Mouse (Mus musculus) cerebellum, adult 9-10 months (tissue): Measurements from ENCODE around the gene Eml2.

Experiments used
- DNase-seq: peaks from one replicate; pipeline ENCODE4 v3.0.0; 2022

Gene Eml2

GRCm38 (mm10) chr7:19163752-19164151, 12.5 kb upstream of the Eml2 start:
- no peak for DNase-seq

GRCm38 (mm10) chr7:19164189-19164588, 12.0 kb upstream of the Eml2 start:
- no peak for DNase-seq

- DNase-seq, result no peak
These were observed 11.2 kb upstream of the Eml2 start for GRCm38 (mm10) chr7:19164978-19165377.

DNA sequence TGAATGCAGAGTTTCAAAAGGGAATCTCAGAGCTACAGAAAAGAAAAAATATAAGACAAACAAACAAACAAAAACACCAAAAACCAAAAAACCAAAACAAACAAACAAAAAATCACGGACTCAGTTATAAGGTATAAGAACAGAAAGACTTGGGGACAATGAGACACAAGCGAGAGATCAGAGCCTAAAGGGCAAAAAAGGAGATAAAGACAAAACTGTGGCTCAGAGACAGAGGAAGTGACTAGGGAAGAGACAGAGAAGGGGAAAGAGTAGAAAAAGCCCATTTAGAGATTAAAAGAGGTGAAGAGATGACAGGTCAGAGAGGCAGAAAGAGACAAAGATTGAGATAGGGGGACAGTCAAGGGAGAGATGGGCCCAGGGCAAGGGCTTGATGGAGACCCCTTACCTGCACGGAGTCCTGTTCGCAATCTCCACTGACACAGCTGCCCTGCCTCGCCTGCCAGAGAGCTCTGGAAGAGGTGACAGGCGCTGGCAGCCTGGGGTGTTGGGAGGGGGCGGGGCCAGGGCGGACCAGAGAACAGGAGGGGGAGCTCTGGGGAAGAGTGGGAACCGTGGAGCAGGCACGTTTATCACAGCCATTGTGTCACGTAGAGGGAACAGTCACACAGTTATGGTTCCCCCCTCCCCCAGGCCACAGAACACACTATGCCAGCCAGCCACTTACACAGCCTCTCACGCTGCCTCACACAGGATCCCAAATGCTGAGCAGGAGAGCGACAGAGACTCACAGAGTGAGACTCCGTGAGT, 10.4 kb upstream of the Eml2 start, which contains the start of gene Gipr:
Gene Gipr, minus strand, starts transcription at position 472 of the 768 bp plus-strand sequence.
- no peak for DNase-seq

- DNase-seq, result no peak
These were observed 9.2 kb upstream of the Eml2 start for GRCm38 (mm10) chr7:19166990-19167389.

- no peak for DNase-seq
These were observed 6.7 kb upstream of the Eml2 start for GRCm38 (mm10) chr7:19169506-19169905.

GRCm38 (mm10) chr7:19170142-19170541, 6.1 kb upstream of the Eml2 start:
- DNase-seq, result no peak

DNA sequence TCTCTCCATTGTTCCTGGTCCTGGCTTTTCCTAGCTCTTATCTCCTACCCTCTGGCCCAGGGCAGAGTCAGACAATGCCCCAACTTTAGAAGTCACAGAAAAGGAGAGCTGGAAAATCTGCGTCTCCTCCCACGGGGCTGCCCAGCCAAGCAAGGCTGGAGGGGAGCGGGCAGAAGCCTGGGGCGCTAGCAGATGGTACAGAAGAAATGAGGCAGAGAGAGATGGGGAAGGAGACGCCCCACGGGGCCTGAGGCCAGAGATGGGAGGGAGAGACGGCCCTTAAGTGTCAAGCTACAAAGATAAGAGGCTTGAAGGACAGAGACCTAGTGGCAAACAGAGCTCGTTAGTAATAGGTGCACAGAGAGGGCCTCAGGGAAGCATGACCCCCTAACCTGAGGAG, 4.4 kb upstream of the Eml2 start:
- DNase-seq, result no peak

- DNase-seq, result peak; percentile 77
These were observed 3.3 kb upstream of the Eml2 start for GRCm38 (mm10) chr7:19172874-19173273.

DNA sequence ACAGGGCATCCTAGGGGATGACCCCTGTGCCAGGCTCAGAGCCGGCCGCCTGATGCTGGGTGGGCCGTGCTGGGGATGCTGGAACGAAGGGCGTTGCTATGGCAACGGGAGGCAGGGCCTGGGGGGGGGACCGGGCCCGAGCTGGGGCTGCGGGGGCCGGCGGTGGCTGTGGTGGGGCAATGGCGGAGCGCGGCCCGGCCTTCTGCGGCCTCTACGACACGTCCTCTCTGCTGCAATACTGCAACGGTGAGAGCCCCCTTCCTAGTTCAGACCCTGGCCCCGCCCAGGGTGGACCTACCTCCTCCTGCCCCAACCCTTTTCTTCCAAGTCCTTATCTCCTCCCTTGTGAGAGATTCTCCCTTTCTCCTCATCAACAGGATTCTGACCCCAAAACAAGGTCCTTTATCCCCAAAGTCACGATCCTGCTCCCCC, 311 bp downstream of the Eml2 start:
- no peak for DNase-seq

GRCm38 (mm10) chr7:19177216-19177615, 995 bp downstream of the Eml2 start:
- DNase-seq, result no peak

- DNase-seq, result no peak
These were observed 1.8 kb downstream of the Eml2 start for GRCm38 (mm10) chr7:19178035-19178434.

- peak; percentile 89 for DNase-seq
These were observed 2.3 kb downstream of the Eml2 start for GRCm38 (mm10) chr7:19178443-19179092.

- peak; percentile 61 for DNase-seq
These were observed 3.0 kb downstream of the Eml2 start for GRCm38 (mm10) chr7:19179173-19179572.

DNA sequence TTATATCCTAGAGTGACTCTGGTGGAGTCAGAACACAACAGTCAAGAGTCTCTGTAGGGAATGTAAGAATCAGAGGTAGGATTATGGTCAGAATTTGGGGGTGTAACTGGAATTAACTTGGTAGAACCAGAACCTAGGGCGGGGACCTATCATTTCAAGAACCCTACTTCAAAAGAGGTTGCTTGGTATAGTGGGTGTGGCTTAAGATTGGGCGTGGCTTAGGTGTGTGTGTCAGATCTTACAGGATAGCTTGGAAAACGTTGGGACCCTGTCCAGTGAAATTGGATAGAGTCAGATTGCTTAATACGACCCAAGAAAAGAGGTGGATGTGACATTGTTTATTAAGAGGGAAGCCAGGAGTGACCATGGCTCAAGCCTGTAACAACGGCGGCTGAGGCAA, 3.7 kb downstream of the Eml2 start:
- DNase-seq, result peak; percentile 61

DNA sequence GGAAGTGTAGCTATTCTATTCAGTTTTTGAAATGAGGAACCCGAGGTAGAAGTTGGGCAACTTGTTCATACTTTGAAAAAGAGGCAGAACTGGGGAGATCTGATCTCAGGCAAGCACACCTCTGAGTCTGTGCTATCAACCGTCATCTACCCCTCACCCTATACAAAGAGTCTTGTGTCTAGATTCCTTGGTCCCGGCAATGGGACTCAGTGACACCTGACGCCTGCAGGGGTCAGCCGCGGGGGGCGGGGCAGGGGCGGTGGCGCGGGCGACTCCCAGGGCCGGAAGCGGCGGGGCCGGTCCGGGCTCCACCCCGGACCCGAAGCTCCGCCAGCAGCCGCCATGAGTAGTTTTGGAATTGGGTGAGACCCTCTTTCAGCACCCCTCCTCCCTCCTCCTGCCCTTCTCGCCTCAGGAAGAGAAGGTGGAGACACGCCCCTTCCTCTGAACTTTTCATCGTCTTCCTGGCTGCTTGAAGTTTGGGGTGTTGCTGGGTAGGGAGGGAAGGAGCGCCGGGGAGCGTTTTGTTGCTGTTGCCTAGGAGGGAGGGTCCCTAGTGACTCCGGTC, 4.7 kb downstream of the Eml2 start:
- no peak for DNase-seq

DNA sequence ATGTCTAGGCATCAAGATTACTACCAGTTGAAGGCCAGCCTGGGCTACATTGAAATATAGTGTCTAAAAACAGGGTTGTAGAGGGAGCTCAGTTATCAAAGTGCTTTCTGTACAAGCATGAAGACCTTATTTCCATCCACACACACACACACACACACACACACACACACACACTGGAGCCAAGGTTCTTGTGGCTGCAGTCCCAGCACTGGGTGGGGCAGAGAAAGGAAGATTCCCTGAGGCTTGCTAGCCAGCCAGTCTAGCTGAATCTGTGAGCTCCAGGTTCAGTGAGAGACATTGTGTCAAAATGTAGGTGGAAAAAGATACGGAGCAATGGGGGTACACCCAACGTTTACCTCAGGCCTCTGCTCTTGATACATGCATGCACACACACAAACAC, 8.0 kb downstream of the Eml2 start:
- DNase-seq, result no peak

DNA sequence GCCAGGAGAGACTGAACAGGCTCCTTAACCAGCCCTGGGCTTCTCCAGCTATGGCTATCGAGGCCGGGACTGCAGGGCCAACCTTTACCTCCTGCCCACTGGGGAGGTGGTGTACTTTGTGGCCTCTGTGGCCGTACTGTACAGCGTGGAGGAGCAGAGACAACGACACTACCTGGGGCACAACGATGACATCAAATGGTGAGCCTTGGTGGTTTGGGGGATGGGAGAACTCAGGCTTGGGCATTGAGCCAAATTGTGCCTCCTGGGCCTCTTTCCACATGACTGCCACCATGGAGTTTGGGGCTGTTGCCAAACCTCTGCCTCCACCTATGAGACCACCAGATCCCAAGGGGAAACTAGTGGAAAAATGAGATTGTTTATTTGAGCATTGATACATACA, 8.5 kb downstream of the Eml2 start:
- DNase-seq, result no peak

- DNase-seq, result no peak
These were observed 18.5 kb downstream of the Eml2 start for GRCm38 (mm10) chr7:19194676-19195075.

- peak; percentile 53 for DNase-seq
These were observed 20.5 kb downstream of the Eml2 start for GRCm38 (mm10) chr7:19196676-19197075.

DNA sequence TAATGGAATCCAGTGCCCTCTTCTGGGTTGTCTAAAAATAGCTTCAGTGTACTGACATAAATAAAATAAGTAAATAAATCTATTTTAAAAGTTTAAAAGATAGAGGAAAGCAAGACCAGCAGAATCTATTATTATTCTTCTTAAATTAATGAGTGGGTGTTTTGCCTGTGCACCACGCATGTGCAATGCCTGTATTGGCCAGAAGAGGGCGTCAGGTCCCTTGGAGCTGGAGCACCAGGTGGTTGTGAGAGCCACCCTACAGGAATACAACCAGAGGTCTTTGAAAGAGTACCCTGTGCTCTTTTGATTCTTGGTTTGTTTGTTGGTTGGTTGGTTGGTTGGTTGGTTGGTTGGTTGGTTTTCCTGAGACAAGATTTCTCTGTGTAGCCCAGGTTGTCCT, 21.8 kb downstream of the Eml2 start:
- DNase-seq, result no peak

GRCm38 (mm10) chr7:19201660-19202059, 25.4 kb downstream of the Eml2 start:
- DNase-seq, result no peak

GRCm38 (mm10) chr7:19202065-19202850, 26.0 kb downstream of the Eml2 start:
- DNase-seq, result no peak
